Mouse (Mus musculus): ENCODE measurements at regions not wholly inside any gene's neighbourhood (a gene's known extent, or its start where the extent isn't known, plus 50 kb on each side); places are given as distances from the start of the nearest gene placed in this dataset.
"Not testable (repeated sequence)": the region's sequence is repeated elsewhere in the genome, so short reads cannot be mapped to it uniquely, and the experiment has no call there.

DNA sequence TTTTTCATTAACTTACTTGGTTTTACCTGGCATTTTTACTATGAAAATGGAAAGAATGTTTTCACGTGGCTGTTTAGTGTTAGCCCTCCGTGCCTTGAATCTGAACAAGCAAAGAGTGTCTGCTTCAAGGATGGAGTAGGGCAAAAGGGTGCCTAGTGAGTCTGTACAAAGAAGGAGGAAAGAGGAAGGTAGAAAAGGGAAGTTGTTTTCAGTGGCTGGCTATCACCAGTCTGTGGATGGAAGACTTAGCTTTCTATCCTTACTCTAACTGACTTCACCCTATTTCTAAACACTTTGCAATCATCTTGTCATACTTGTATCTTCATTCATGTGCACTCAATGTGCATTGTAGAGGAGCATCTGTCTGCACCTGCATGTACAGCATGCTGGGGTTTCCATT, 993.2 kb downstream of the Car8 start:
- DNase-seq (ENCODE audit: low spot score in 2 of 2), result no peak

DNA sequence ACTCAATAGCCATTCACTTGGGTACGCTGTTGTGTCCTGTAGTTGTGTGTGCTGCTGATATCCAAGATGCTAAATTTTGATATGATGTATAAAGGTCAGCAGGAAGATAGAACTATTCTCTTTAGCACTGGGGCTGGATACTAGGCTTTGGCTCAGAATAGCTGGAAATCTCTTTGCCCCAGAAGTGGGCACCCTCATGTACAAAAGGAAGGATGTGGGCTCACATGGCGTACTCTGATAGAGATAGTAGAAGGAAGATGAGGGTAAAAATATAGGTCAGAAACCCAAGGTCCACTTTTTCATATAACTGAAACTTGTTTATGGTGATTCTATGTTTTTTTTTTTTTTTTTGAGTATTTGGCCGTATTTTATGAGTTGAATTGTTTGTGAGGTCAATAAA, 1001.0 kb downstream of the Car8 start:
- DNase-seq (ENCODE audit: low spot score in 2 of 2), result no peak

DNA sequence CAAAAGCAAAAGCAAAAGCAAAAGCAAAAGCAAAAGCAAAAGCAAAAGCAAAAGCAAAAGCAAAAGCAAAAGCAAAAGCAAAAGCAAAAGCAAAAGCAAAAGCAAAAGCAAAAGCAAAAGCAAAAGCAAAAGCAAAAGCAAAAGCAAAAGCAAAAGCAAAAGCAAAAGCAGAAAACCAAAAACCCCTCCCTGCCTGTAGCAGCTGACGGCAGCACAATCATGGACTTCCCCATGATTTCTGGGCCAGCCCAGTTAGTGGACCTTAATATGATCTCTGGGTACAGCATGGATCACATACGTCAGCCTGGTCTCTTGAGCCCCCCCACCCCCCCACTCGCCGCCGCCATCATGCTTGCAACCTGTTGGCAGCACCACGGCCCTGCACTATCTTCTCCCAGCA, 1004.3 kb downstream of the Car8 start:
- not testable (repeated sequence) for DNase-seq (ENCODE audit: low spot score in 2 of 2)

DNA sequence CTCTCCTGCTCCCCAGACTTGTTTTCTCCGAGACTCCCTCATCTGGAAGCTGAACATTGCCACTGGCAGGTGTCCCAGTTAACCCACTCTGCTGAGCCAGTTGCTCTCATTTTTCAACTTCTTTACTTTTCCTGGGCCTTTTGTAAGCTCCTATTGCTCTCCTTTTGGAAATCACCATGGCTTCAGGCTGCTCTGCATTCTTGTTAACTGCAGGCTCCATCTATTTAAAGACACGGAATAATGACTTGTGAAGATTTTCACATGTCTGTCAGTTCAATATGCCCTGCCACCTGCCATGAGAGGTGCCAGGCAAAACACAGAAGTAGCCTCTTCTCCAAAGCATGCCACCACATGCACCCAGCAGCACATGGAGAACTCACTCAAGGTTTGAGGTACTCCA, 1009.9 kb downstream of the Car8 start:
- peak; percentile 6 to 9 for DNase-seq (ENCODE audit: low spot score in 2 of 2)

DNA sequence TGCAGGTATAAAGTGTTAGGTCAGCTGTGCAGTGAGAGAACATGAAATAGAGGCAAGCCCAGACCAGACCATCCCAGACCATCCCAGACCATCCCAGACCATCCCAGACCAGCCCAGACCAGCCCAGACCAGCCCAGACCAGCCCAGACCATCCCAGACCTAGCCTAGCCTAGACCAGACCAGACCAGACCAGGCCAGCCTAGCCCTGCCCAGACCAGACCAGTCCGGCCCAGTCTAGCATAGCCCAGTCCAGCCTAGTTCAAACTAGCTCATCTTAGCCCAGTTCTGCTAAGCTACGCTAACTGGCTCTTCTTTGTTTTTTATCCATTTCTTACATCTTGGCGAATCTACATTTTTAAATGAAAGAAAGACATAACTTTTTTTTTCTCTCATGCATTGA, 1015.9 kb downstream of the Car8 start:
- no peak for DNase-seq (ENCODE audit: low spot score in 2 of 2)

DNA sequence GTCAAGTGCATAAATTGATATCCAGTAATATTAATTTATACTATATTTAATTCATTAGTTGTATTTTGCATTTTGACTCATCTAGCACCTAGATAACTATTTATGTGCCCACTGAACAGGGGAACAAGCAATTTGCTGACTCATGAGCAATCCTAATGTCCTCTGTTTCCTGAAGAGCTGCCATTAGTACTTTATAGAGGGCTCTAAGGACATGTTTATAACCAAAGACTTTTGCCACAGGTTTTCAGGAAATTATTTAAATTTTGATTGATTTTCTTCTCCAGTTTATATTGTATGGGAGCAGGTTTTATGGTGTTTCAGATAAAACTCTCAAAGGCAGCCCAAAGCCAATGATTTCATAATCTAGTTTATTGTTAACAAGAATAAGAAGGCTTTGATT, 1018.4 kb downstream of the Car8 start:
- DNase-seq (ENCODE audit: low spot score in 2 of 2), result no peak

DNA sequence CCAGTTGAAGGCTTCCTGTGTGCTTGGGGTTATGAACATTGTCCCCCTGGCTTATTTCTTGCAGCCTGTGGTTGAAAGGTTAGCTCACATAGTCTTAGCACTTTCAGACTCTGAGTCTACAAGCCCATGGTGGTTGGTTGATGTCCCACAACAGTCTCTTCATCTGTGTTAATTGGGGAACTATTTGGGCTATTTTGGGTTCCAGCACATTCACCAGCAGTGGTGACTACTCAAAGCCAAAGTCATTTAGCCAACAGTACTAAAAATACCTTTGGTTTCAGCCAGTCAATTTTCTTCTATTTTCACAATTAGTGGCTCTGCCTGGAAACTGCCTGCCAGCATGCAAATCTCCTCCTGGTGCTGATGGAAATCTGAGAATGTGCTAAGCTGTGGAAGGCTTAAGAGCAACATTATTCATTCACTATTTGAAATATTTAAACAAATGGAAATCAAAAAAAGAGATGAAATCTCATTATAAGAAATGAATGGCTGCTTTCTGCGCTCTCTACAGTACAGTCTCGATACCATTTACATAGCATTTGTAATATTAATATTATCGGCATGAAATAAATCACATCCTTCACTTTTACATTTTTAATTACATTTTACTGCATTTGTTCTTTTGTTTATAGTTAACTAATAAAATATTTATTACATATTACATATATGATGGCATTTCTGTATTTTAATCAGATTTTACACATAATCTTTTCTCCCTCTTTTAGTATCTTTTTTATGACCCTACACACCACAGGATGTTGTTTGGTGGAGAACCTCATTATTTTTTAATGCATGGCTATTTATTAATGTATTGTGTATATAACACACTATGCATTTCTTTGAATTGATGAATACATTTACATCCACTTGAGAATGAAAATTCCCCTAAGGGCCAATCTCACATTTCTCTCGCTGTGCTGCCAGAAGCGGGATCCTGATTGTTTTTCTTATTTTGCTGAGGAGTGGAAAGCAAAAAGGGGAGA, 1023.5 kb downstream of the Car8 start:
- DNase-seq (ENCODE audit: low spot score in 2 of 2), result peak in 1 of 2 experiments; percentile 38

DNA sequence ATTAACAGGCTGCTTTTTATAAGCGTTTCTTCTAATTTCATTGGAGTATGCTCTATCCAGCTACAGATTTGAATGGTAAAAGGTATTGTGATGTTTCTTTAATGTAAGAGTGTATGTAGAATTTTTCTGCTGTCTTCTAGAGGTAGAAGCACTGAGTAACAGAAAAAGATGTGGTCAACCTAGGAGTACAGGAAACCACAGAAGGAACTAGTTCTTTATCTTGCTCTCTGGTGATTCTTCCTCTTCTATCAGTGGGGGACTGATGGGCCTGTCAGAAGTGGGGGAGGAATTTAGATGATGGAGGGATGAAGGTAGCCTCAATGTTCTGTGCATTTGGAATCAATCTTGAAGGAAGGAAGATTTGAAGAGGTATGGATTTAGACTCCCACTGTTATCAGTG, 1031.9 kb downstream of the Car8 start:
- no peak for DNase-seq (ENCODE audit: low spot score in 2 of 2)

DNA sequence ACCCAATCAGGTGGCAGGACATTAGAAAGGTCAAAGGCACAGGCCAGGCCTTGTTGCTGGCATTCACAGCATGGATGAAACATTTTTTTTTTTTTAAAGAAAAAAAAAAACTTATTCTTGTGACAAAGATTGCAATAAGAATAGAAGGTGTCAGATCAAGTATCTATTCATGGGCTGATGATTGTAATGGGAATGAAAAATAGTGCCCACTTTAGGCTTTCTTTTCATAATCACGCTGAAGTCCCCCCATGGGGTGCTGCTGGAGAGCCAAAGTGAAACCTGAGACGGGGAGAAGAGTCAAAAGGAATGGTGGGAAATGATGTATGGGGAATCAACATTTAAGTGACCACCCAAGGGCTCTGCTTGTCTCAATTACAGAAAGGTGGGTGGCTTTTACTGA, 1037.0 kb downstream of the Car8 start:
- no peak for DNase-seq (ENCODE audit: low spot score in 2 of 2)

DNA sequence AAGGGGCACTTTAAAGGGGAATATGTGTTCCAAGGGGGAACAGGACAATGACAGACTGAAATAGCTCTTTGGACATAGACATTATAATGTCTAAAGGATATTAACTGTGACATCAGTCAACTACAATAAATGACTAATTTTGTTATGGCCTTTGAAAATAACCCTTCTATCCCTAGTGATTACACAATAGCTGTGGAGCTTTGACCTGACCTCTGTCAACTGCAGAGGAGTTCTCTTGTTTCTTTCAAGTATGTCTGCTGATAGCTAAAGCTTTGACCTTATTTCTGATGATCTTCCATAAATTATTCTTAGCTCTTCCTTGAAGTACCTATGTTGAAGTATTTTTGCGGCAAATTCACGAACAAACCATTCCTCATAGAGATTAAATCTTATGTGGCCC, 1038.9 kb downstream of the Car8 start:
- no peak for DNase-seq (ENCODE audit: low spot score in 2 of 2)

DNA sequence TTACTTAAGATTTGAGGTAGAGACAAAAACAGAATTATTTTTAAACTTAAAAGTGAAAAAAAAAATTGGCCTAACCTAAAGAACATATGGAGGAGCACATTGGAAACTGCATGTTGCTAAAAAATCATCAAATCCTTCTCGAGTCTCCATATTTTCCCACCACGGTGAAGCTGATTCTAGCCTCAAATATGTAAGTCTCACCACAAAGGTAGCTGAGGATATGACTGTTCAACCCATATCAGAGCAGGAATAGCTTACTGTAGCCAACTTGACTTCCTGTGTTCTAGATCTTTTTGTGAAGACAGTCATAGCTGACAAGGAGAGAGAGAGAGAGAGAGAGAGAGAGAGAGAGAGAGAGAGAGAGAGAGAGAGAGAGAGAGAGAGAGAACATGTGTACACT, 1039.8 kb downstream of the Car8 start:
- DNase-seq (ENCODE audit: low spot score in 2 of 2), result no peak

DNA sequence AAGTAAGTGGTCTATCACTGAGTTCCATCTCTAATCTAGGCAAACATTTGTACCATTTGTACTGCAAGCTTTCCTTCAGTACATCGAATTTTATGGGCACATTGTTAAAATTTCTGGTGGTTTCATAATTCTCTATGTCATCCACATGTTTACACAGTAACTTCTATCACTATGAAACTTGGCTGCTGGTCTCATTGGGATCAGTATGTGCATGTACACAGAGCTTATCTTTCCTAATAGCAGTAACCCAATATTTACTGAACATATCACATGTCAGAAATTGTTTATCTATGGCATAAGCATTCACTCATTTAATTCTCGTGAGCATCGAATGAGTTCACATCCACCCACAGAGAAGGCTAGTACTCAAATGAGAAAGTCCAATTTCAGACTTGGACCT, 1042.3 kb downstream of the Car8 start:
- no peak for DNase-seq (ENCODE audit: low spot score in 2 of 2)

DNA sequence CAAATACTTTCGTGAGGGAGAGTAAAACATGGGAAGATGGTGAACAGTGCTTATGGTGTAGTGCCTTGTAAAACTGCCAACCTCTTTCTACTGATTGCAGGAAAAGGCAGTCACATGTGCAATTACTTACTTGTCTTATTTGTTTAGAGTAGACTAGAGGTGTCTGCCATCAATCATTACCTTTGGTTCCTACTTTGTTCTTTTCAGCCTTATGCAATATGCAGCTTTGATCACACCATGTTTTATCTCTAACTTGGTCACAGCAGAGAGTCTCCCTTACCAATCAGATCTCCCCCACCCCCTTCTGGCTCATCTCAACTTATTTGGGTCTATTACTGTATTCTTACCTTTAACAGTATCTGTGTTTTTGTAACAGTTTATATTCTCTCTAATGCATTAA, 1043.2 kb downstream of the Car8 start:
- DNase-seq (ENCODE audit: low spot score in 2 of 2), result no peak

DNA sequence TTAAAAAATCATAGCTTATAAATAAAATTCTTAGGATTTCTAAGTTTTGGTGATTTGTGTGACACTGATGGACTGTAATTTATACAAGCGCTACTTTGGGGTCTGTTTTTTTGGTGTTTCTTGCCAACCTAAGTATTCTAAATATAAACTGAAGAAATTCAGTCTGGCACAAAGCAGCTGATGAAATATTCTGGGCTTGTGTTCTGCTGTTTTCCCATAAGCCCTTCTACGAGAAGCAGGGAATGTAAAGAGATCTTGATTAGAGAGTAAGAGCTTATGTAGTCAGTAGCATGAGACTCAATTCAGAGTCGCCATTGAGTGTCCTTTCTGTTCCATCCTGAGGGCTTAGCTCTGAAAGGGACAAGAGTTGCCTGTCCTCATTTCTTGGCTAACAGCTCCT, 1046.9 kb downstream of the Car8 start:
- peak; percentile 5 to 9 for DNase-seq (ENCODE audit: low spot score in 2 of 2)

DNA sequence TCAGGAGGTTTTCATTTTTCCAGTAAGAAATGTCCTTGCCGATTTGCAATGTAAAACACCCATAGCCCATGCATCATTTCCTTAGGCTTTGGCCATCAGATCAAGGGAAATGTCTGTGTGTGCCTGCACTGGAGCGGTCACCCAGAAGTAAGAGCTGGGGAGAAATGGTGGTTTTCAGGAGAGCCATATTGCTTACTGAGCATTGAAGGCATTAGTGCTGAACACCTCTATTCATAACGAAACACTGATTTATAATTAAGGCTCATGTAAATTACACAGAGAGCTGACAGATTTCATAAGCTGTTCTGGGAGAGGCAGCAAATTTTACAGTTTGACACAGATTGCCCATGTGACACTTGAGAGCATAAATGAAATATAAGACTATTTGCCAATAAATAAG, 1047.6 kb downstream of the Car8 start:
- no peak for DNase-seq (ENCODE audit: low spot score in 2 of 2)

DNA sequence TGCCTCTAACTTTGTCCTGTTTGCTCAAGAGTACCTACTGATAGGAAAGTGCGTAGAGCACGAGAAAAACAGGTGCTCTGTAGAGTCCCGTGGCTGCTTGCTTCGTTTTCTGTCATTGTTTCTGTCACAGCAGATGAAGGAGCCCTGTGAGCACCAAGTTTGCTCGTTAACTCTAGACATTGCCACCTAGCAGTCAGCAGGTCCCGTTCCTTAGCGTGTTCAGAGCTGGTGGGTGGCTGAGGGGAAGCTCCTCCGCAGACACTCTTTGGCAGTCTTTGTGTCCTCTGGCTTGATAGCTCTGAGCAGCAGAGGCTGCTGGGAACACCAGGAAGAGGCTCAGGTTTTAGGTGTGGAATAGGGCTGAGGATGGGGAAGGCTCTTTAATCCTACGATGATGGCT, 1063.8 kb downstream of the Car8 start:
- DNase-seq (ENCODE audit: low spot score in 2 of 2), result no peak

DNA sequence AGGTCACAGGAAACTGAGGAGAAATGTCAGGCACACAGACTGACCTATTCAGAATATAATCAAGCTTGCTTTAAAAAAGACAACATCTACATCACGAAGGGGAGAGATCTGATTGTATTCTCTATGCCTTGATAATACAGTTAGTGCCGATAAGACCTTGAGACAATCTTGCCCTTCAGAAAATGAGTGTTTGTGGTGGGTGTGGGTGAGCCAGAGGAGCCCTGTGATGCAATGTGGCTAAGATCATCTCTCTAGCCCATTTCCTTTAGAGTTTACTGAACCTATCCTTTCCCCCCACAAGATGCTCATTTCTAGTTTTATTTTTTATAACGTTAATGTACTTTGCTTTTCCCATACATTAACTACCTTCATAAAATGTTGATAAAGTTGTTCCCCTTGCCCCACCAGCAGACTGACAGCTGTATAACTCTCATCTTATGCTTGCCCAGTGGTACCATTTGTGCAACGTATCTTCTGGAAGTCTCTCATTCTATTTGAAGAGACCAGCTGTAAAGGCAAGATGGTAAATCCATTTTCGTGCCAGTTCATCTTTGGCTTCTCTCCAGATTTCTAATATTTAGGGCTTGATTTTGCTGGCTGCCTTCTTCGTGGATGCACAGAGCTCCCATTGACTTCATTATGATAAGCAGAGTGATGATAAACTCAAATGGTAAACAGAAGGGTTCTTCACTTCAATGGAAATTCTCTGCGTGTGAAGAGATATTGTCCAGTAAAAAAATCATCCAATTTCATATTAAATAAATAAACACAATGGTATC, 1066.1 kb downstream of the Car8 start:
- peak in 1 of 2 experiments; percentile 8 for DNase-seq (ENCODE audit: low spot score in 2 of 2)

DNA sequence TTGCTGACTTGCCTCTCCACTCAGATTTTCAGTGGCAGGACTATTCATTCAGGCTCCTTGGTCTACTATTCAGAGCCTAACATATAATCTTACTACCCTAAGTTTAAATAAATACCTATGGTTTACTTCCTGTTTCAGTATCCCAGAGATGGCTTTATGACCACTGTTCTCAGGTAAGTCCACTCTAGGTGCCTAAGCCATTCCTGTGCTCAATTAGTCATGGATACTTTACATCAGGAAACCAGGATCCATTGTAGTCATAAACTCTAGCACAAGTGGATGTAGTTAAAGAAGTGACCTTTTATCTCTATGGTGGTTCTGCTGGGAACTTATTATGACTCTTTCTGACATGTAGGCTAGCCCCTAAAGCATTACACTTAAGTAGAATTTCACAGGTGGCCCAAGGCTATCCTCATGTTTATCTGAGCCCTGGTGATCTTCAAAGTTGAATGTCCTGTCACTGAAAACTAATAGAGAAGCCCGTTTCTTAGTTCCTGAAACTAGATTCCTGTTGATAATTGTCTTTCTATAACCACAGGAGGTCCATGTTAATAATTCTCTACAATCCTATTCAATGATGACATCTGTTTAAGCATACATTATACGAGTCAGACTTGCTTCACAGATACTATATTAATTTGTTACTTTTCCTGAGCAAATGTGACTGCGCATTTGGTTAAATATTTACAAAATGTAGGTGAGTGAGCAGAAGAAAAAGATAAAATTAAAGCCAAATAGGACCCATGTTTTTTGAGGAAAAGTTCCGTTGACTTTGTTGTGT, 1067.0 kb downstream of the Car8 start:
- DNase-seq (ENCODE audit: low spot score in 2 of 2), result no peak

DNA sequence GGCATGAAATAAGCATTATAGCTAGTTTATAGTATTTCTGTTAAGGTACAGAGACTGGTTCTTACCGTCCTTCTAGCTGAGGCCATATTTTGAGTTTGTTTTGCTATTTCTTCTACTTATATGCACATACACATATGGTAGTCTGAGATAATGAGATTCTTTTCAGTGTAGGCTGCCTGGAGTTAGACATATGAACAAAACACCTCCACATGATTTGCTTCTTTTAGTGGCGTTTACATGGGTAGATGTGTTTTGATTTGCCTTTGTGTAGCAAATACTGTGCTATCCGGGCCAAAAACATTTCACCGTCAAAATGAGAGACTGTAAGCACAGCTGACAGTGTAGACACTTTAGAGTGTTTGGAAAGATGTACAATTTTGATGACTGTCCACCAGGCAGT, 1077.4 kb downstream of the Car8 start:
- DNase-seq (ENCODE audit: low spot score in 2 of 2), result no peak

DNA sequence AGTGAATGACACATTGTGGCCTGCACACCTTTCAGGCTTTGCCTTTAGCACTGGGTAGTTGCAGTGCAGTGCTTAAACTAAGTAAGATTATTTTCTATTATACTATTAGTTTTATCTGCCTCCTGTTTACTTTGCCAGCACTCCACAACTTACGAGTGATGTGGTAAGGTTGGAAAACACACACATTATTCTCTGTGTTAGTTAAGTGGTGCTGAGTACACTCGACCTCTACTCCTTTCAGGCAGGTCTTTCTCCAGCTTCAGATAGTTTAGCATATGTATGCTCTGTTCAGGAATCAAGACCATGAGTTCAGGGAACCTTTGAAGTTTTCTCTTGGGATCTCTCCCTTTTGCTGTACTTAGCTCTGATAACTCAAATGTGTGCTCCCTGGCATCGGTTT, 1081.0 kb downstream of the Car8 start:
- DNase-seq (ENCODE audit: low spot score in 2 of 2), result no peak

DNA sequence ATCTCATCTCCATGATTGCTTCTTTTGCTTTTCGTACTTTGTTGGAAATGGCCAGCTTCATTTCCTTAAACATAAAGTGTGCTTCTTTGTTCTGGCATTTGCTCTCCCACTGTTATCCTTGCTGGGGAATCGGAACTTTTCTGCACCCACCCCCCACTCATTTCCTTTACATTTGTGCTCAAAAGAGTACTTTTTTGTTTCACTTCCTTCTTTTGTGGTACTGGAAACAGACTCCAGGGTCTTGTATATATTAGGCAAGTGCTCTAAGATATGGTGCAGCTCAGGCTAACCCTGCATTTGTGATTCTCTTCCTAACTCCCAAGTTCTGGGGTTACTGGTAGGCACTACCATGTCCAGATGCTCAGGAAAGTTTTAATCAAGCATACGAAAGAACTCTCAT, 1084.6 kb downstream of the Car8 start:
- DNase-seq (ENCODE audit: low spot score in 2 of 2), result peak in 1 of 2 experiments; percentile 4

DNA sequence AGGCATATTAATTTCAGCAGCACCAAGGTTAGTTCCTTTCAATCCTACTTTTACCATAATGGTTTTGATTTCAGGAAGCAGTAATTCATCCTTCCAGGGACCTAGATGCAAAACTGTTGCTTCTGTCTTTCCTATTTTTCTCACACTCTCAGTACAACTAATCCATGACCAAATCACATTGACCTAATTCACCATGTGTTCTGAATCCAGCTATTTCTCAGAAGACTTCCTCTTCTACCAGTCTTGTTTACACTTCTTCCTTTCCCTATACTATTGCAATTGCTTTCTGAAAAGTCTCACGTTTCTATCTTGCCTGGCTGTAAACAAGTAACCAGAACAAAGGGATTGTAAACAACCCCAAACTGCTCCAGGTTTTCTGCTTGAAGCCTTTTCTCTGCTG, 1085.0 kb downstream of the Car8 start:
- DNase-seq (ENCODE audit: low spot score in 2 of 2), result no peak

Measured in layer of hippocampus, postnatal 14 days (tissue).